Mouse (Mus musculus): ENCODE measurements around the gene Col16a1. TPM values are rescaled to one million over a fixed set of nuclear protein-coding genes. Genes with fewer than 3 reads are reported as not detected.
A peak's percentile ranks its signal among the peaks of the same experiment; 100 is the strongest.

Gene Col16a1
- total RNA-seq, 1 experiment from 2014 or later, result 4.6 TPM

GRCm38 (mm10) chr4:130041076-130041475, 6.6 kb upstream of the Col16a1 start:
- ATAC-seq (replicated peaks; ENCODE audit: low read depth, poor library complexity, severe bottlenecking), result no peak

GRCm38 (mm10) chr4:130044211-130044610, 3.4 kb upstream of the Col16a1 start:
- ATAC-seq (replicated peaks; ENCODE audit: low read depth, poor library complexity, severe bottlenecking), result no peak

GRCm38 (mm10) chr4:130045609-130046008, 2.0 kb upstream of the Col16a1 start:
- ATAC-seq (replicated peaks; ENCODE audit: low read depth, poor library complexity, severe bottlenecking), result peak; percentile 95

- no peak for ATAC-seq (replicated peaks; ENCODE audit: low read depth, poor library complexity, severe bottlenecking)
Measured at GRCm38 (mm10) chr4:130048203-130048479, 501 bp downstream of the Col16a1 start.

GRCm38 (mm10) chr4:130050056-130050824, 2.6 kb downstream of the Col16a1 start:
- ATAC-seq (replicated peaks; ENCODE audit: low read depth, poor library complexity, severe bottlenecking), result no peak

- no peak for ATAC-seq (replicated peaks; ENCODE audit: low read depth, poor library complexity, severe bottlenecking)
Measured at GRCm38 (mm10) chr4:130052283-130052682, 4.6 kb downstream of the Col16a1 start.

- ATAC-seq (replicated peaks; ENCODE audit: low read depth, poor library complexity, severe bottlenecking), result no peak
Measured at GRCm38 (mm10) chr4:130053111-130053510, 5.5 kb downstream of the Col16a1 start.

- no peak for ATAC-seq (replicated peaks; ENCODE audit: low read depth, poor library complexity, severe bottlenecking)
Measured at GRCm38 (mm10) chr4:130054727-130055126, 7.1 kb downstream of the Col16a1 start.

- ATAC-seq (replicated peaks; ENCODE audit: low read depth, poor library complexity, severe bottlenecking), result no peak
Measured at GRCm38 (mm10) chr4:130055160-130056010, 7.7 kb downstream of the Col16a1 start.

- ATAC-seq (replicated peaks; ENCODE audit: low read depth, poor library complexity, severe bottlenecking), result no peak
Measured at GRCm38 (mm10) chr4:130056011-130056322, 8.3 kb downstream of the Col16a1 start.

GRCm38 (mm10) chr4:130056471-130056870, 8.8 kb downstream of the Col16a1 start:
- no peak for ATAC-seq (replicated peaks; ENCODE audit: low read depth, poor library complexity, severe bottlenecking)

- ATAC-seq (replicated peaks; ENCODE audit: low read depth, poor library complexity, severe bottlenecking), result no peak
Measured at GRCm38 (mm10) chr4:130060937-130061336, 13.3 kb downstream of the Col16a1 start.

GRCm38 (mm10) chr4:130063191-130063590, 15.6 kb downstream of the Col16a1 start:
- no peak for ATAC-seq (replicated peaks; ENCODE audit: low read depth, poor library complexity, severe bottlenecking)

- ATAC-seq (replicated peaks; ENCODE audit: low read depth, poor library complexity, severe bottlenecking), result no peak; the same call in 1 of the 2 replicates
Measured at GRCm38 (mm10) chr4:130066816-130067215, 19.2 kb downstream of the Col16a1 start.

GRCm38 (mm10) chr4:130070523-130070922, 22.9 kb downstream of the Col16a1 start:
- no peak for ATAC-seq (replicated peaks; ENCODE audit: low read depth, poor library complexity, severe bottlenecking)

GRCm38 (mm10) chr4:130071758-130072157, 24.1 kb downstream of the Col16a1 start:
- no peak for ATAC-seq (replicated peaks; ENCODE audit: low read depth, poor library complexity, severe bottlenecking)

GRCm38 (mm10) chr4:130073367-130073766, 25.7 kb downstream of the Col16a1 start:
- no peak for ATAC-seq (replicated peaks; ENCODE audit: low read depth, poor library complexity, severe bottlenecking)

GRCm38 (mm10) chr4:130074761-130075515, 27.3 kb downstream of the Col16a1 start:
- ATAC-seq (replicated peaks; ENCODE audit: low read depth, poor library complexity, severe bottlenecking), result peak; percentile 92

GRCm38 (mm10) chr4:130076856-130077255, 29.2 kb downstream of the Col16a1 start:
- ATAC-seq (replicated peaks; ENCODE audit: low read depth, poor library complexity, severe bottlenecking), result no peak

GRCm38 (mm10) chr4:130078816-130079485, 31.3 kb downstream of the Col16a1 start:
- no peak for ATAC-seq (replicated peaks; ENCODE audit: low read depth, poor library complexity, severe bottlenecking)

All from common myeloid progenitor, adult 5-6 weeks (primary cell).